Mouse (Mus musculus): ENCODE data around the gene Antxr2.

GRCm38 (mm10) chr5:98030091-98030901 lies 547 bp downstream of the Antxr2 start:
- TF ChIP-seq POLR2A (IDR thresholded peaks at IDR 0.05; ENCODE audit: low read depth, low read length): no peak
- no peak for TF ChIP-seq CTCF (conservative IDR thresholded peaks at IDR 0.05; ENCODE audit: insufficient read depth, insufficient read length, low read depth, low read length)

Measured in kidney, adult 2 months (tissue).